Mouse (Mus musculus) forebrain, embryonic 10.5 days (tissue): ENCODE data around the gene Rhbdf1. TPM values are rescaled to one million over a fixed set of nuclear protein-coding genes. Genes with fewer than 3 reads are reported as not detected.

ENCODE experiments used
- DNase-seq: peaks from one replicate; pipeline ENCODE4 v3.0.0-alpha.2; 2017; ENCODE audit warnings: low spot score; ENCODE audit errors: extremely low spot score
- H3K27ac ChIP-seq: fragments of 300-500 bp; sonication (generic); 2 replicates; pipeline ENCODE4 v1.5.1; 2016; ENCODE audit warnings: mild to moderate bottlenecking
- H3K27me3 ChIP-seq: fragments of 300-500 bp; sonication (generic); 2 replicates; pipeline ENCODE4 v1.6.1; 2016; ENCODE audit warnings: mild to moderate bottlenecking; ENCODE audit not compliant: poor library complexity, severe bottlenecking
- H3K36me3 ChIP-seq: fragments of 300-500 bp; sonication (generic); replicated peaks from 2 replicates; pipeline ENCODE4 v1.6.1; 2016; ENCODE audit warnings: mild to moderate bottlenecking, moderate library complexity
- H3K4me1 ChIP-seq: fragments of 300-500 bp; sonication (generic); 2 replicates; pipeline ENCODE4 v1.6.1; 2016
- H3K4me3 ChIP-seq: fragments of 300-500 bp; sonication (generic); 2 replicates; pipeline ENCODE4 v1.5.1; 2016; ENCODE audit warnings: mild to moderate bottlenecking, moderate library complexity
- H3K9me3 ChIP-seq: fragments of 300-500 bp; sonication (generic); 2 replicates; pipeline ENCODE4 v1.6.1; 2016; ENCODE audit warnings: mild to moderate bottlenecking, moderate library complexity
- WGBS: fragments of 180-500 bp; shearing (Covaris S2); methylation state at CpG from one replicate; pipeline ENCODE4 v1.1.7; 2016; 5-methylcytosine and 5-hydroxymethylcytosine counted together
- polyA plus RNA-seq: library from polyadenylated mRNA; unstranded; fragments of >200 nt; fragmentation: Nextera tagmentation; extraction: Ambion mirVana; gene quantifications from 2 replicates; pipeline ENCODE4 v1.2.1, GENCODE M21; 2016

Rhbdf1 gene
- polyA plus RNA-seq, 1 experiment from 2014 or later: 21.9 TPM

DNA sequence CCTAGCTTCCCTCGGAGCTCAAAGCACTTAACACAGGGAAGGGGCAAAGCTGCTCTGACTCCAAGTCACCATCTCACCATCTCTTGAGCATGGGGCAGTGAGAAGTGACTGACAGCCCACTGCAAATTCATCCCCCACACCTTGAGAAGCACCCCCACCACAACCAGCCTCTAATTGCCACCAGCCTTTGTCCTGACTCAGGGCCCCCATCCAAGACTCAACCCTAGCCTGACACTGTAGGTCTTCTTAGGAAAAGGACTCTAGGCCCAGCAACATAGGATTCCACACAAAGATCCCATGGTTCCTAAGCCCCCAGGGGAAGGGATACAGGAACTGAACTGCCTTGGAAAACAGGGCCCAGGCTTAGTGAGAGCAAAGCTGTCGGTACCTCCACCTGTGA is 14.0 kb upstream of the Rhbdf1 start:
- no peak overlapping the region for H3K4me3 ChIP-seq
- H3K27me3 ChIP-seq: no peaks in the 10 kb centered on the region
- no peak for DNase-seq
- WGBS: 91% methylated on average over 2 of the region's 2 CpGs
- no peaks in the 10 kb centered on the region for H3K4me1 ChIP-seq
- H3K9me3 ChIP-seq: no peaks in the 10 kb centered on the region
- no peak overlapping the region for H3K27ac ChIP-seq
- peaks cover 99% of the 10 kb centered on the region for H3K36me3 ChIP-seq

DNA sequence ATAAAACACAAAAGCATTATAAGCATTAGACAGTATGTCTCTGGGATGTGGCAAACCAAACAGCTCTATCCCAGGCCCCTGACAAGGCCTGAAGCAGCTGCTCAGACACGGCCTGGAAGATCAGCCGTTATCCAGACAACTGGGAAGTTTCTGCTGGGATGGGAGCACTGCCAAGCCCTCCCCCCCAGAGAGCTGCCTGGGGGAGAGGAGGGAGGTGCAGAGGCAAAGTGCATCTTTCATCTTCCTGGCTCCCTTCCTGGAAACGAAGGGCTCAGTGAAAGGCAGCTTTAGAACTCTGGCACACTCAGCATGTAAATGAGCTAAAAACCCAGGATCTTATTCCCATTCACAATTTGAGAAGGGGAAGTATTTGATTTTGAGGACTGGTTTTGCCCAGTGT is 13.5 kb upstream of the Rhbdf1 start:
- DNase-seq: no peak
- H3K4me3 ChIP-seq: no peak overlapping the region
- H3K9me3 ChIP-seq: no peaks in the 10 kb centered on the region
- H3K4me1 ChIP-seq: no peaks in the 10 kb centered on the region
- no peak overlapping the region for H3K27ac ChIP-seq
- whole genome bisulfite sequencing: 88% methylated on average over 3 of the region's 3 CpGs
- H3K27me3 ChIP-seq: no peaks in the 10 kb centered on the region
- peaks cover 99% of the 10 kb centered on the region for H3K36me3 ChIP-seq

DNA sequence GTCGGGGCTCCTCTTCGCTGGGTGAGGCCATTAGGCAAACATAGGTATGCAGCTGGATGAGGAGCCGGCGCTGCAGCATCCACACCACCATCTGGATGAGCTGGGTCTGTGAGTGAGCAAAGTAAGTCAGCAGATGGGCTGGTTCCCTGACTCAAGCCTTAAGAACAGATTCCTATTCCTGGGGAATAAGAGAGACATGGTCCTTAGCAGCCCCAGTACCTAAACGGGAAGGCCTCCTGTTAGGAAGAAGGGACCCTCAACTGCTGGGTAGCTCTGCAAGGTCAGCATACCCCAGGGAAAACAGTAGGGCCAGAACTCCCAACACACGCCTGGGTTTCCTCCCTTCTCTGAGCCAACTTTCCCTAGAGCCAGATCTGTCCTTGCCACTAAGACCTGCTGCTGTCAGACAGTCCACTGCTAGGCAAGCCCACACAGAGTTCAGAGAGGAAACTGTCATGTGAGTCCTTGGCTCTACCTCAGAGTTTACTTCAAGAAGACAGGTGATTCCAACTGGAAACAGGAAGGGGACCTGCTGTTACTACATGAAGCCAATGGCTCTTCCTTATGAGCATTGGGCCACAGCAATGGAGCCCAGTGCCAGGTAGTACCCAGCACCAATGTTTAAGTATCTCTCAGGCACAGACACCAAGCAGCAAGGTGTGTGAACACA is 12.9 kb upstream of the Rhbdf1 start:
- 90% methylated on average over 6 of the region's 6 CpGs for WGBS
- Histone ChIP-seq H3K4me3 (no peak overlapping the region), H3K36me3 (peaks cover 99% of the 10 kb centered on the region), H3K9me3 (no peaks in the 10 kb centered on the region), H3K27ac (no peak overlapping the region), H3K4me1 (no peaks in the 10 kb centered on the region), H3K27me3 (no peaks in the 10 kb centered on the region)
- no peak for DNase-seq

DNA sequence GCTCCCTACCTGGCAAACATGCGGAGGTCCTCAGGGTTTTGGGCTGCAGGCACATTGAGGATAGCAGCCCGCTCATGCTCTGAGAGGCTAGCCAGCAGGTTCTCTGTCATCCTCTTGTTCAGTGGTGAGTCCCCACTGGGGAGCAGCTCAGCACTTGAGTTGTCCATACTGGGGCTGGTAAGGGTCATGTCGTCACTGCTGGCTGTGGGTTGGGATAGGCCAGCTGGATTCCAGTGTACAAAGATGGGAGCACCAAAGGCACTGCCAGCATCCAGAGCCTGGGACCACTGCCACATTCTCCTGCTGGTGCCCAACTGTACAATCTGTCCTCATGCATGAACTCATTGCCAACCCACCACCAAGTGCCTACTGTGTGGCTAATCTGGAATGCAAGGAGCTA is 11.8 kb upstream of the Rhbdf1 start:
- 89% methylated on average over 3 of the region's 3 CpGs for WGBS
- no peak for DNase-seq

DNA sequence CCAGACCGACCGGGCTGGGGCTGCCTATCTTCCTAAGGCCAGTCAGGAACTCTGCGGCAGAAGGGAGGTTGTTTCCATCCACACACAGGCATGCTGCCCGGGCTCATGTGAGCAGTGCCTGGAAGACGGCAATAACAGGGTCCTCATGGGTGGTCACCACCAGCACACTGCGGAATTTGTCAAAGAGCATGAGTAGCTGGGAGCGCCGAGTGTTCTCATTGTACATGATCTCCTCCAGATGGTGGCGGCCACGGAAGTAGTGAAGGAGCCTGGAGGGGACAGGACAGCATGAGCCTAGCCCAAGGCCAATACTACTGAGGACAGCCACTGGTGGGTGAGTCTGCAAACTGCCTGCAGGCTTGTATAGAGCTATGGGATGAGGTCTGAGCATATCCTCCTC is 10.7 kb upstream of the Rhbdf1 start:
- Histone ChIP-seq H3K27me3 (no peaks in the 10 kb centered on the region), H3K9me3 (no peaks in the 10 kb centered on the region), H3K4me3 (no peak overlapping the region), H3K27ac (no peak overlapping the region), H3K4me1 (no peaks in the 10 kb centered on the region), H3K36me3 (peaks cover 99% of the 10 kb centered on the region)
- DNase-seq: no peak
- 86% methylated on average over 10 of the region's 10 CpGs for WGBS

More for the DNA sequence above, 11.8 kb upstream of the Rhbdf1 start:
- Histone ChIP-seq H3K27ac (no peak overlapping the region), H3K36me3 (peaks cover 99% of the 10 kb centered on the region), H3K4me3 (no peak overlapping the region), H3K27me3 (no peaks in the 10 kb centered on the region), H3K9me3 (no peaks in the 10 kb centered on the region), H3K4me1 (no peaks in the 10 kb centered on the region)

DNA sequence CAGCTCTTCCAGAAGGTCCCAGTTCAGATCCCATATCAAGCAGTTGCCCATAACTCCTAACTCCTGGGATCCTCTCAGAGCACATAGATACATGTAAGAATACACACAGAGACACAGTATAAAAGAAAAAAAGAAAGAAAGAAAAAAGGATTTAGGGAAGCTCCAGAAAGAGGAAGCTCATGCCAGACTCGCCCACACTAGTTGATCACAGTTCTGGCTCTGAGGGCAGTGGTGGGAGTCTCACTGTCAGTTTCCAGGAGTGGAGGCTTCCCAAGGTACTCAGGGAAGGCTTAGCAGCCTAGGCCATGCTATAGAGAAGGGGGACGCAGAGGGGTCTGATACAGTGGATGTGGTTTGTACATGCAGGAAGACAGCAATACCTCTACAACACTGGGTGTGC is 9.0 kb upstream of the Rhbdf1 start:
- WGBS: 87% methylated on average over 2 of the region's 2 CpGs
- no peak overlapping the region for H3K27ac ChIP-seq
- peaks cover 82% of the 10 kb centered on the region for H3K36me3 ChIP-seq
- no peaks in the 10 kb centered on the region for H3K27me3 ChIP-seq
- H3K4me1 ChIP-seq: peaks cover 15% of the 10 kb centered on the region
- DNase-seq: no peak
- no peak overlapping the region for H3K4me3 ChIP-seq
- H3K9me3 ChIP-seq: no peaks in the 10 kb centered on the region

DNA sequence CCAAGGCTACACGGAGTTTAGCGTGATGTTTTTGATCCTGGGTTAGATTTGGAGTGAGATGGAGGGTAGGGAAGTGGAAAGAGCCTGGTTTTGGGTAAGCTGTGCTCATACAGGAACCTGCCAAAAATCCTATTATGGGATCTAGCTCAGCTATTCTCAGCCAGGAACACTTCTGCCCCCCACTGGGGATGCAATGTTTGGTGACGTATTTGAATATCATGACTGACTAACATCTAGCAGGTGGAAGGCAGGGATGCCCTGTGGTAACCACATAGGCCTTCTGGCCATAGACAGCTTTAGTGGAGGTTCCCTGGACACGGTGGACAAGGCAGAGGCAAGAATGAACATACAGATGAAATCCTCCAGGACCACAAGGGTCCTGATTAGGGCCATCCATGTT is 8.1 kb upstream of the Rhbdf1 start:
- 90% methylated on average over 4 of the region's 4 CpGs for WGBS
- Histone ChIP-seq H3K4me3 (no peak overlapping the region), H3K4me1 (peaks cover 24% of the 10 kb centered on the region), H3K27me3 (no peaks in the 10 kb centered on the region), H3K36me3 (peaks cover 73% of the 10 kb centered on the region), H3K27ac (no peak overlapping the region), H3K9me3 (no peaks in the 10 kb centered on the region)
- DNase-seq: no peak

DNA sequence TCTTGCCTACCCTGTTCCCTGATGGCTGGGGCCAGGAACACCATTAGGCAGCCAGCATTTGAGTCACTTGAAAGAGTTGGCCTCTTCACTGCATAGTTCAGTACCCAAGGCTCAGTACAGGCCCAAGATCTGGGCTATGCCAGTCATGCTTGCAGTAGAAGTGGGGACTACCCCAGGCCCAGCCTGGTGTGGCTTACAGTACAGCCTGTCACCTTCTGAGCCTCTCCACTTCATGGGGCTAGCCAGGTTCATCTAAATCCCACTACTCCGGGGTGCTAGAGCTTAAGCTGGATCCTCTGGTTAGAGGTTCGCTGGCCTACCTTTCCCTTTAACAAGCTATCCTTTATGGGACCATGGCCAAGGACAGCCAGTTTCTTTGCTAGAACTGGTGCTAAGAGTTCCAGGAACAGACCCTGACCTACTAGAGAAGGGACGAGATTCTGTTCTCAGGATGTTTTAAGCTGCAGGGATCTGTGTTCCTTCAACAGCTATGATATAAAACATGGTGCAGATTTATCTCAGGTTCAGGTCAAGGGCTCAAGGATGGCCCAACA is 6.3 kb upstream of the Rhbdf1 start:
- no peak for DNase-seq
- H3K4me1 ChIP-seq: peaks cover 34% of the 10 kb centered on the region
- H3K27me3 ChIP-seq: peaks cover 12% of the 10 kb centered on the region
- no peaks in the 10 kb centered on the region for H3K9me3 ChIP-seq
- H3K36me3 ChIP-seq: peaks cover 54% of the 10 kb centered on the region
- 88% methylated on average over 3 of the region's 3 CpGs for WGBS
- H3K4me3 ChIP-seq: no peak overlapping the region
- H3K27ac ChIP-seq: no peak overlapping the region

DNA sequence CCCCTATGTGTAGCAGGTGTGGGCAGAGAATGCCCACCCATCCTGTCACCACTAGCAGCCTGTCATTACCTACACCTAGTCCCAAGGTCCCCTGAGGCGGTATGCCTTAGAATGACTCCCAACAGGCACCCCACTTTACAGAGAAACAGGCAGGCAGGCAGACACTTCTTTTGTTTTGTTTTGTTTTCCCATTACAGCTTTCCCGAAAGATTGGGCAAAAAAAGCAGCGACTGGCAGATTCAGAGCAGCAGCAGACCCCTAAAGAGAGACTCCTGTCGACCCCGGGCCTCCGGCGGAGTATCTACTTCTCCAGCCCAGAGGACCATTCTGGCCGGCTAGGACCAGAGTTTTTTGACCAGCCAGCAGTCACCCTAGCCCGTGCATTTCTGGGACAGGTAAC is 5.5 kb upstream of the Rhbdf1 start:
- Histone ChIP-seq H3K4me1 (peaks cover 42% of the 10 kb centered on the region), H3K9me3 (no peaks in the 10 kb centered on the region), H3K27me3 (peaks cover 20% of the 10 kb centered on the region), H3K4me3 (peak overlapping the region; percentile 82), H3K27ac (peak overlapping the region; percentile 93; the same call in 1 of the 2 replicates), H3K36me3 (peaks cover 46% of the 10 kb centered on the region)
- 88% methylated on average over 9 of the region's 9 CpGs for WGBS
- no peak for DNase-seq

DNA sequence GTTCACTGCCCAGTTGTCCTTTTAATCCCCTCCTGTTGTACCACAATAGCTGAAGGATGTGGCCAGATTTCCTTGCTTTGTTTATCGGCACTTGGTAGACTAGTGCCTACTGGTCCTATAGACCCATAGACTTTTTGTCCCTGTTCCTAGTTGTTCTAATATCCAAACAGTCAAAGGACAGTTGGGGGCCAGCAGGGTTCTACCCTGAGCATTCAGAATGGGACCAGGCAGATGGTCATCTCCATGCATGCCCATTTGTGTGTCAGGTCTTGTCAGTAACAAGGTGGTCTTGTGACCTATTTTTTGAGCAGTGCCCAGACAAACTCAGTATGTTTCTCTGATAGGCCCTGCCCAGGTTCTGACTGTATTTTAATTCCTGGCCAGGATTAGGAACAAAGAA is 4.9 kb upstream of the Rhbdf1 start:
- no peak for DNase-seq
- no peaks in the 10 kb centered on the region for H3K9me3 ChIP-seq
- H3K4me1 ChIP-seq: peaks cover 47% of the 10 kb centered on the region
- peaks cover 25% of the 10 kb centered on the region for H3K27me3 ChIP-seq
- H3K36me3 ChIP-seq: peaks cover 41% of the 10 kb centered on the region
- H3K4me3 ChIP-seq: peak overlapping the region; percentile 82
- WGBS: 32% methylated on average over 1 of the region's 1 CpGs
- peak overlapping the region; percentile 93 for H3K27ac ChIP-seq

DNA sequence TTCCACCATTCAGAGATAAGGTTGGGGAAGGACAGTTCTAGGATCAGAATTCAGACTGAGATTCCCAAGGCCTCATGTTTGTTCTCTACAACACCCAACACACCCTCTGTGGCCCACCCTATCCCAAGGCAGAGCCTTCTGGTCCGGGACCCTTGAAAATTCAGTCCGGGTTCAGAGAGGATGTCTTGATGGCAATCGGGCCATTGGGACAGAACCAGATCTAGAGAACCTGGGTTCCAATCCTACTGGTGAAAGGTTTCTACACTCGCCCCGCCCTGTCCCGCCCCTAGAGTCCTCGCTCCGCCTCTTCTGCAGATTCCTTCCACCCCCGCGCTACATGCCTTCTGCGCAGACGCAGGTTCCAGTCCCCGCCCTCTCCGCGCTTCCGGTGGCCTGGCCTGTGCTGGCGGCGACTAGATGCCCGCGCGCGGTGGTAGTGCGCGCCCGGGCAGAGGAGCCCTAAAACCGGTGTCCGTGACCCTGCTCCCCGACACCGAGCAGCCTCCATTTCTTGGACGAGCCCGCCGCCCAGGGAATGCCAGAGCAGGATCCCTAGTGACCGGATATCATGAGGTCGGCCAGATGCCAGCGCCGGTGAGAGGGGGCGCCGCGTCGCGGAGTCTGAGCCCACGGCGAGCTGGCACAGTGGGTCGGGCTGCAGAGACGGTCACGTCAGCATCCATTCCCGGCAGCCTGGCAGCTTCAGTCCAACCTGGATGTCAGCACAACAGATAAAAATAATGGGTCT is 4.2 kb upstream of the Rhbdf1 start, which contains the start of gene Mpg:
Gene Mpg, plus strand, starts transcription at position 382 of the 748 bp plus-strand sequence.
- Histone ChIP-seq H3K4me3 (peak within 1 kb of the TSS; percentile 82), H3K9me3 (no peaks in the 10 kb centered on the region), H3K27ac (peak within 1 kb of the TSS; percentile 93), H3K4me1 (peaks cover 55% of the 10 kb centered on the region), H3K27me3 (peaks cover 26% of the 10 kb centered on the region), H3K36me3 (peaks cover 33% of the 10 kb centered on the region)
- peak; percentile 85 for DNase-seq
- 3% methylated on average over 47 of the region's 47 CpGs for WGBS

DNA sequence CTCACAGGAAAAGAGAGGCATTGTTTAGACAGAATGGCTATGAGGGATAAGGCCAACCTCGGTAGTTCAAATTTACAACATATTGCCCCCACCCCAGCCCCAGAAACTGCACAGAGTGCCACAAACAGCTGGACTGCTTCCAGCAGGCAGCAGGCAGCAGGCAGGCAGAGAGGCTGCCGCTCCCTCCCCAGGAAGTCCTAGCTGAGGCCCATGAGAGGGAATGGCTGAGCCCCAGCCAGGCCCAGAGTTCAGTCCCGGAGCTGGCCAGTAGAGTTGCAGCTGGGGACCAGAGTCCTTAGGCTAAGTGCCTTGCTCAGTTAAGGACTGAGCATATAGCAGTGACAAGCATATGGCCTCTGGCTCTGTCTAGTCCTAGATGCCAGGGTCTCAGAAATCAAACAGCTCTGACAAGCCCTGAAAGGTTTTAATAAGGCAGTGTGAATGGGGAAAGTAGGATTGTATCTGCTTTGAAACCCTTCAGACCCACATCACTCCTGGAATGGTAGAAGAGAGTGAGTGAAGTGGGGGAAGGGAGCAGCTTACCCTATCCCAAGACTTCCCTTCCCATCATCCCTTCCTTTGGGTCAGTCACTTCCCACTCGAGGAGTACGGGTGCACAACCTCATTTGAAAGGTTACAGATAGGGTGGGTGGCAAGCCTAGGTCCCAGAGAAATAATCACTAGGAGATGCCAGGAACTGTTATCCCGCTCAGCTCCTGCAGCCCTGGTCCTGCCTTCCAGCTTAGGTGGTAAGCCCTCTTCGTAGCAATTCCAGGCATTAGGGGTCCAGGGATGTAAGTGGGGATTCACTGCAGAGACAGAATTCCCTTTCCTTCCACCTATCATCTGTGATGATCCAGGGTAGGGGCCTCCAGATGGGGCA is 3.4 kb upstream of the Rhbdf1 start:
- Histone ChIP-seq H3K27me3 (peaks cover 31% of the 10 kb centered on the region), H3K36me3 (peaks cover 25% of the 10 kb centered on the region), H3K4me3 (peak overlapping the region; percentile 82; the same call in 1 of the 2 replicates), H3K9me3 (no peaks in the 10 kb centered on the region), H3K4me1 (peaks cover 63% of the 10 kb centered on the region), H3K27ac (peak overlapping the region; percentile 93)
- DNase-seq: no peak
- WGBS: 65% methylated on average over 7 of the region's 7 CpGs
